Comparison of ENCODE assay signal across 1 mouse cellular context in the genomic region with DNA sequence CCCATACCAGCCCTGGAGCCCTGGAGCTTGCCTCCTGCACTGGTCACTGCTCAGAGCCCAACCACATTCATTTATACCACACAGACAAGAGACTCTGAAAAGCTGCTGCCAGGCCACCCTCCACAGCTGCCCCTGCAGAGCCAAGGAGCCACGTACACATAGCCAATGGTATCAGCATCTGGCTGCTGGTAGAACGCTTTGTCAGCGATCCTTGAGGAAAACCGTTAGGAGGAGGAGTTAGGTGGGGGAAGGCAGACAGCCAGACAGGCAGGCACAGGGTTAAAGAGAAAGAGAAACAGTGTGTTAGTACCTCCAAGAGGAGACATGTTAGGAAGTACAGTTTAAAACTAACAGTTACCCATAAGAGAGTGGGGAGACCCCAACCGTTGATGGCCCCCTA.
TF ChIP-seq lines count a peak whose summit lies in the region.

No protein-coding gene starts in this region.

TF ChIP-seq in ES-E14, 5 proteins besides CTCF, POLR2A, EP300 and RAD21:
- TF ChIP-seq HCFC1 (IDR thresholded peaks at IDR 0.05; ENCODE audit: borderline replicate concordance, insufficient read depth, low read length) (no peak), ZNF384 (IDR thresholded peaks at IDR 0.05; ENCODE audit: low read depth, low read length) (no peak), ZC3H11A (IDR thresholded peaks at IDR 0.05; ENCODE audit: borderline replicate concordance, low read depth, low read length) (no peak), CHD2 (IDR thresholded peaks at IDR 0.05; ENCODE audit: low read depth, low read length) (no peak), MAFK (IDR thresholded peaks at IDR 0.05; ENCODE audit: insufficient read depth, low read depth, low read length) (0 out of 2 replicates have a peak, but pooled peaks have one; percentile 7)
